Mouse (Mus musculus): Measurements from ENCODE around the gene Mall. TPM values are rescaled to one million over a fixed set of nuclear protein-coding genes. Genes with fewer than 3 reads are reported as not detected.

The Mall gene
- polyA plus RNA-seq, 1 experiment from 2014 or later: 1.7 TPM

GRCm38 (mm10) chr2:127730301-127730997 is 717 bp upstream of the Mall start:
- no peak for DNase-seq (ENCODE audit: low spot score)

GRCm38 (mm10) chr2:127728661-127729450 is 876 bp downstream of the Mall start:
- DNase-seq (ENCODE audit: low spot score): no peak

GRCm38 (mm10) chr2:127728146-127728545 is 1.6 kb downstream of the Mall start:
- DNase-seq (ENCODE audit: low spot score): no peak

DNA sequence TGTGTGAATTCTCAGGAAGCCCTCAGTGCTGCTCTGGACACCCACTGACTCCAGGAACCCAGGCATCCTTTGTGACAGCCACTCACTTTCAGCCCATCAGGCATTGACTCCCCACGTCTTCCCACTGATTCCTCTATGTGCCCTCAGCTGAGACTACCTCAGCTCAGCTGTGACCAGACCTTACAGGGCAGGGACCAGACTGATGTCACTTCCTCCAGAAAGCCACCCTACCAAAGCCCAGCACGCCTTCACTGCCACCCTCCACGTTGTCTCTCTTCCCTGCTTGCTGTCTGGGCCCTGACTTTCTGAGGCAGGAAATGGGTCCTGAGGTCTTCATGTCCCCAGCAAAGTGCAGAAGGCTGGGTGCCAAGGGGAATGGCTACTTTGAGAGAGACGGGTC is 6.5 kb downstream of the Mall start:
- DNase-seq (ENCODE audit: low spot score): no peak

- DNase-seq (ENCODE audit: low spot score): no peak
Measured at GRCm38 (mm10) chr2:127722176-127722892, 7.4 kb downstream of the Mall start.

DNA sequence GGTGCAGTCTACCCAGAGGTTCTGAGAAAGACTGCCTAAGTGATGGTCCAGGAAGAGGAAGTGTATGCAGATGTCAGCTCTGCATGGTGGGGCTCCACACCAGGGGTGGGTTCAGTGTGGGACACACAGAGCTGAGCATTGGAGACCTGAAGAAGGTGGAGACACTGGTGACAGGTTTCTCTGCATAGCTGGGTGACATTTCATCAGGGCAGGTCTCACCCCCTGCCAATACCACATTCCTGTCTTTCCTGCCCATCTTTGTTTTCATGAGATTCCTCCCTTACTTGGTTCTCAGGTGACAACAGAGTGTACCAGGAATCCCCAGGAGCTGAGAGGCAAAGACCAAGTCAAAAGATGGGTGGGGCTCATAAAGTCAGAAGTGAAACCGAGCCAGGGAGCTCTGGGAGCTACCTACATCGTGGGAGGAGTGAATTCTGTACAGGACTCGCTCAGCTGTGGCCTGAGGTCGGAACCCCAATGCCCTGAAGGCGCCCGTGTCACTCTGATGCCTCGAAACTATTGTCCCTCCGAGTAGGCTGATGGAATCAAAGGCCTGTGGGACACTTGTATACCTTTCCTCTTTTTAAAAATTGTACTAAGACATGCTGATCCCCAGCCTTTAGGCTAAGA is 10.8 kb downstream of the Mall start:
- DNase-seq (ENCODE audit: low spot score): no peak

GRCm38 (mm10) chr2:127714726-127715125 is 15.0 kb downstream of the Mall start:
- no peak for DNase-seq (ENCODE audit: low spot score)

GRCm38 (mm10) chr2:127708792-127709191 is 20.9 kb downstream of the Mall start:
- no peak for DNase-seq (ENCODE audit: low spot score)

- DNase-seq (ENCODE audit: low spot score): no peak
Measured at GRCm38 (mm10) chr2:127708060-127708459, 21.7 kb downstream of the Mall start.

DNA sequence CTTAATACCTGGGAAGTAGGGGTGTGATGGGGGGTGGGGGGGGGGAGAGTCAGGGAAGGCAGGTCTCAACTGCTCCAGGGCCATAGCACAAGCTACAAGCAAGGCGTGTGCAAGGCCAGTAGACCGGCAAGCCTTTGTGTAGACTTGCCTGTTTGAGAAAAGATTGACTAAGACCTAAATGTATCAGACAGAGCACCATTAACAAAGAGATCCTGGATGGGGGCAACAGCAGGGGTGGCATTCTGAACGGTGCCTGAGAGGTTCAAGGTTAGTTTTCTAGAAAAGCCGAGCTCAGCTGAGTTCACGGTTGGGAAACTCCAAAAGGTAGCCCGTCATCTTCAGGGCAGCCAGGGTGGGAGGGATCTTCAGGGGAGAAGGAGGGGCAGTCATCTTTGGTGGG is 24.5 kb downstream of the Mall start:
- no peak for DNase-seq (ENCODE audit: low spot score)

DNA sequence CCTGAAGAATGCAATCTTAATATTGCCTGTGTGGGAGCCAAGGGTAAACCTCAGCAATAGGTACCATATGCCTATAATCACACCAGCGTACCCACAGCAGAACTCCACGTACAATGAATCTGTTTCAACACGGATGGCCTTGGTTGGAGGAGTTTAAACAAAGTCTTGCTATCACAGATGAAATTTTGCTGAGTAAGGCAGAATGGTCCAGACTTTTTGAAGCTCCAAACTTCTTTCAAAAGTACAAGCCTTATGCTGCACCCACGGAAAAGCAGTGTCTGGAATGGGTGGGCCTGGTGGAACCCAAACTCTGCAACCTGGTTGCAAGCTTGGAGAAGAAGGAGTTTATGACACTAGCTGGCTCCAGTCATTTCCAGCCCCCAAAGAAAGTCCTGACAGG is 40.5 kb downstream of the Mall start:
- no peak for DNase-seq (ENCODE audit: low spot score)

DNA sequence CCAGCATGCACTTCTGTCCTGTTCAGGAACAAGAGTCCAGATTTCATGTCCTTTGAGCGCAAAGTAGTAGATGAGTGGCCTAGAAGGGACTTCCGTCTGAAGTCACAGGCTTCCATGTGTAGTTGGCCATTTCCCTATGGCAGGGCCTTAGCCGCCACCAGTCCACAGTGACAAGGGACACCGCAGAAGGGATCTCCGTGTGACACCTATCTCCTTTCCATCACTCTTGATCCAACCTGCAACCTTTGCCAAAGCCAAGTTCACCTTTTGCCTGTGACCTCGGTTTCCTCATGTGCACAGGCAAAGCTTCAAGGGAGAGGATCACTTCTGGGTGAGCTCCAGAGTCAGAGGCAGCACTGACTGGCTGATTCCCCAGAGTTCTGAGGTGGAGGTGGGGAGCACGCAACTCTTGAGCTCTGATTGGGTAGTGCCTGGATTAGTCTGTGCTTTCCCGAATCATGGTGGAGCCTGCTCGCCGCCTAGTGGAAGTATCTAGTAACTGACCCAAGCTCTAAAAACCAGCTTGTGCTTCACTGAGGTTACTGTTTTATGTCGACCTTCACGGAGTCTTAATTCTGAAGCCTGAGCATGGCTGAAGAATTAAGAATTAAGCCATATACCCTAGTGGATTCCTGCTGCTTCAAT is 45.9 kb downstream of the Mall start:
- DNase-seq (ENCODE audit: low spot score): peak; percentile 58

GRCm38 (mm10) chr2:127667843-127668506 is 61.8 kb downstream of the Mall start:
- peak; percentile 40 for DNase-seq (ENCODE audit: low spot score)

DNA sequence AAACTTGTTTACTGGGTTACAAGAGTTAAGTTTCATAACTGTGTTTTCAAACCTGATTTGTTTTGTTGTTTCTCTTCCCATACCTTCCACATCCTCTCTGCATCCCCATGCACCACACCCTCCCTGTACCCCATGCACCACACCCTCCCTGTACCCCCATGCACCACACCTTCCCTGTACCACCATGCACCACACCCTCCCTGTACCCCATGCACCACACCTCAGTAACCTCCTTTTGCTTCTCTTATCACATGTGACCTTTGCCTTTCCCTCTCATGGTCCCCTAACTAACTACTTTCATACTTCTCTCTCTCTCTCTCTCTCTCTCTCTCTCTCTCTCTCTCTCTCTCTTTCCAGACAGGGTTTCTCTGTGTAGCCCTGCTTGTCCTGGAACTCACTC is 62.7 kb downstream of the Mall start:
- no peak for DNase-seq (ENCODE audit: low spot score)

DNA sequence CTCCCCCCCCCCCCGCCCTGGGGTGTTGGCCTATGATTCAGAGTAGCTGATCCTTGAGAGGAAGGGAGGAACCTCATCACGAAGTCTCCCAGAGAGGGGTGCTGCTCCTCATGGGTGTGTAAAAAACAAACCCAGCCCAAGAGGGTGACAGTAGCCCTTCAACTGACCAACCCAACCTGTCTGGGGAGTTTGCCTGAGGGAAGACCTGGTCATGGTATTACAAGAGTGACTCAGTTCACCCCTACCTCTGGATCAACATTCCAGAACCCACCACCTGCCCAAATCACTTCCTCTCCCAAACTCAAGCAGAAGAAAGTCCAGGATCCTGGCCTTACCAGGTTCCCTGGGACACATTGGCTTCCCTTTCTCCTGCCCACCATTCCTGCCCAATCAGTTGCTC is 67.0 kb downstream of the Mall start:
- DNase-seq (ENCODE audit: low spot score): no peak

GRCm38 (mm10) chr2:127656086-127656720 is 73.5 kb downstream of the Mall start, which contains the start of gene Mal:
TSS of gene Mal (minus strand) at chr2:127656695.
- no peak for DNase-seq (ENCODE audit: low spot score)

- no peak for DNase-seq (ENCODE audit: low spot score)
Measured at GRCm38 (mm10) chr2:127655419-127655818, 74.3 kb downstream of the Mall start.

GRCm38 (mm10) chr2:127654786-127655185 is 74.9 kb downstream of the Mall start:
- DNase-seq (ENCODE audit: low spot score): no peak

All from thymus, postnatal 0 days (tissue).